Mouse (Mus musculus) hindbrain, embryonic 14.5 days (tissue): ENCODE measurements at regions not wholly inside any gene's neighbourhood (a gene's known extent, or its start where the extent isn't known, plus 50 kb on each side); places are given as distances from the start of the nearest gene placed in this dataset.
A peak's percentile ranks its signal among the peaks of the same experiment; 100 is the strongest.
"Not testable (repeated sequence)": the region's sequence is repeated elsewhere in the genome, so short reads cannot be mapped to it uniquely, and the experiment has no call there.

Source experiments
- ATAC-seq: fragments of 200-750 bp; cut with Nextera tagmentation; 2 replicates; pipeline ENCODE4 v1.8.0; 2017; ENCODE audit warnings: moderate number of reproducible peaks, mild to moderate bottlenecking, moderate TSS enrichment, moderate library complexity; ENCODE audit not compliant: low FRiP score
- DNase-seq: peaks from one replicate; pipeline ENCODE4 v3.0.0-alpha.2; 2015; ENCODE audit warnings: low spot score
- H3K27ac ChIP-seq: fragments of 300-500 bp; sonication (generic); 2 replicates; pipeline ENCODE4 v1.5.1; 2014; ENCODE audit warnings: mild to moderate bottlenecking, moderate library complexity
- H3K27me3 ChIP-seq: fragments of 300-500 bp; sonication (generic); 2 replicates; pipeline ENCODE4 v1.6.1; 2014; ENCODE audit warnings: mild to moderate bottlenecking, low read length, mixed read lengths; ENCODE audit not compliant: control insufficient read depth, insufficient read depth
- H3K36me3 ChIP-seq: fragments of 300-500 bp; sonication (generic); replicated peaks from 2 replicates; pipeline ENCODE4 v1.6.1; 2014; ENCODE audit not compliant: control insufficient read depth, insufficient read depth
- H3K4me1 ChIP-seq: fragments of 300-500 bp; sonication (generic); replicated peaks from 2 replicates; pipeline ENCODE4 v1.6.1; 2014; ENCODE audit warnings: antibody characterized with exemption, low read length, mixed read lengths; ENCODE audit not compliant: control insufficient read depth, insufficient read depth
- H3K4me2 ChIP-seq: fragments of 300-500 bp; sonication (generic); replicated peaks from 2 replicates; pipeline ENCODE4 v1.6.1; 2014; ENCODE audit warnings: mild to moderate bottlenecking, moderate library complexity
- H3K4me3 ChIP-seq: fragments of 300-500 bp; sonication (generic); replicated peaks from 2 replicates; pipeline ENCODE4 v1.5.1; 2014; ENCODE audit warnings: mild to moderate bottlenecking, low read length
- H3K9ac ChIP-seq: fragments of 300-500 bp; sonication (generic); 2 replicates; pipeline ENCODE4 v1.6.1; 2014
- H3K9me3 ChIP-seq: fragments of 300-500 bp; sonication (generic); 2 replicates; pipeline ENCODE4 v1.6.1; 2016; ENCODE audit warnings: low read length; ENCODE audit not compliant: control insufficient read depth
- WGBS: fragments of 180-500 bp; shearing (Covaris S2); extraction: QIAGEN DNeasy Blood & Tissue Kit; methylation state at CpG from one replicate; pipeline ENCODE4 v1.1.7; 2014; 5-methylcytosine and 5-hydroxymethylcytosine counted together

GRCm38 (mm10) chr4:8462414-8462813 is 223.6 kb upstream of the Car8 start:
- 97% methylated on average over 6 of the region's 6 CpGs for WGBS
- not testable (repeated sequence) for ATAC-seq, H3K4me1 ChIP-seq, H3K27me3 ChIP-seq, H3K36me3 ChIP-seq, H3K9me3 ChIP-seq, H3K9ac ChIP-seq, H3K27ac ChIP-seq, DNase-seq, H3K4me2 ChIP-seq, H3K4me3 ChIP-seq

- H3K9ac ChIP-seq, result no peak overlapping the region
- H3K4me2 ChIP-seq, result no peak overlapping the region
- no peaks in the 10 kb centered on the region for H3K9me3 ChIP-seq
- whole genome bisulfite sequencing, result 91% methylated on average over 2 of the region's 2 CpGs
- DNase-seq (no peak), ATAC-seq (no peak)
- H3K36me3 ChIP-seq, result no peaks in the 10 kb centered on the region
- no peak overlapping the region for H3K27ac ChIP-seq
- H3K27me3 ChIP-seq, result no peaks in the 10 kb centered on the region
- no peak overlapping the region for H3K4me3 ChIP-seq
- H3K4me1 ChIP-seq, result no peaks in the 10 kb centered on the region
These were observed 215.5 kb upstream of the Car8 start for GRCm38 (mm10) chr4:8454346-8454745.

GRCm38 (mm10) chr4:8432393-8432792 is 193.6 kb upstream of the Car8 start:
- peak; percentile 60 for DNase-seq
- Histone ChIP-seq H3K27ac (no peak overlapping the region), H3K36me3 (no peaks in the 10 kb centered on the region), H3K4me2 (no peak overlapping the region), H3K9me3 (0 out of 2 replicates have a peak, but pooled peaks cover 3% of the 10 kb centered on the region), H3K27me3 (no peaks in the 10 kb centered on the region), H3K4me1 (no peaks in the 10 kb centered on the region), H3K4me3 (no peak overlapping the region), H3K9ac (no peak overlapping the region)
- WGBS, result 62% methylated on average over 2 of the region's 2 CpGs
- no peak for ATAC-seq

GRCm38 (mm10) chr4:8431032-8431332 is 192.1 kb upstream of the Car8 start:
- no peaks in the 10 kb centered on the region for H3K4me1 ChIP-seq
- ATAC-seq, result no peak
- H3K27ac ChIP-seq, result no peak overlapping the region
- no peak overlapping the region for H3K4me2 ChIP-seq
- no peak for DNase-seq
- no peaks in the 10 kb centered on the region for H3K27me3 ChIP-seq
- no peak overlapping the region for H3K4me3 ChIP-seq
- H3K36me3 ChIP-seq, result no peaks in the 10 kb centered on the region
- no peak overlapping the region for H3K9ac ChIP-seq
- 46% methylated on average over 1 of the region's 1 CpGs for WGBS
- H3K9me3 ChIP-seq, result no peaks in the 10 kb centered on the region

- ATAC-seq, result no peak
- H3K27me3 ChIP-seq, result no peaks in the 10 kb centered on the region
- H3K36me3 ChIP-seq, result no peaks in the 10 kb centered on the region
- H3K27ac ChIP-seq, result no peak overlapping the region
- H3K4me2 ChIP-seq, result no peak overlapping the region
- H3K4me1 ChIP-seq, result no peaks in the 10 kb centered on the region
- H3K4me3 ChIP-seq, result no peak overlapping the region
- H3K9me3 ChIP-seq, result no peaks in the 10 kb centered on the region
- DNase-seq, result no peak
- no peak overlapping the region for H3K9ac ChIP-seq
- WGBS, result 89% methylated on average over 4 of the region's 4 CpGs
These were observed 191.6 kb upstream of the Car8 start for GRCm38 (mm10) chr4:8430269-8431031.

GRCm38 (mm10) chr4:8429771-8430170 is 190.9 kb upstream of the Car8 start:
- 33% methylated on average over 5 of the region's 5 CpGs for WGBS
- H3K9me3 ChIP-seq, result no peaks in the 10 kb centered on the region
- no peaks in the 10 kb centered on the region for H3K4me1 ChIP-seq
- no peak for DNase-seq
- H3K27ac ChIP-seq, result no peak overlapping the region
- ATAC-seq, result no peak
- no peak overlapping the region for H3K9ac ChIP-seq
- no peaks in the 10 kb centered on the region for H3K36me3 ChIP-seq
- H3K27me3 ChIP-seq, result no peaks in the 10 kb centered on the region
- no peak overlapping the region for H3K4me2 ChIP-seq
- no peak overlapping the region for H3K4me3 ChIP-seq

GRCm38 (mm10) chr4:8428629-8429523 is 190.0 kb upstream of the Car8 start:
- Histone ChIP-seq H3K27me3 (no peaks in the 10 kb centered on the region), H3K9ac (no peak overlapping the region), H3K4me2 (no peak overlapping the region), H3K4me1 (no peaks in the 10 kb centered on the region), H3K4me3 (no peak overlapping the region), H3K9me3 (no peaks in the 10 kb centered on the region), H3K36me3 (no peaks in the 10 kb centered on the region), H3K27ac (no peak overlapping the region)
- ATAC-seq, result no peak
- no peak for DNase-seq
- 79% methylated on average over 11 of the region's 11 CpGs for WGBS

- ATAC-seq, result no peak
- WGBS, result 87% methylated on average over 4 of the region's 4 CpGs
- no peaks in the 10 kb centered on the region for H3K9me3 ChIP-seq
These were observed 189.0 kb upstream of the Car8 start for GRCm38 (mm10) chr4:8427812-8428211.

GRCm38 (mm10) chr4:8423392-8424045 is 184.7 kb upstream of the Car8 start:
- H3K4me2 ChIP-seq, result no peak overlapping the region
- ATAC-seq, result peak; percentile 29; the same call in 1 of the 2 replicates

More at GRCm38 (mm10) chr4:8427812-8428211, 189.0 kb upstream of the Car8 start:
- Histone ChIP-seq H3K9ac (no peak overlapping the region), H3K27ac (no peak overlapping the region), H3K36me3 (no peaks in the 10 kb centered on the region), H3K4me3 (no peak overlapping the region), H3K4me2 (no peak overlapping the region), H3K4me1 (no peaks in the 10 kb centered on the region), H3K27me3 (no peaks in the 10 kb centered on the region)
- no peak for DNase-seq

More at GRCm38 (mm10) chr4:8423392-8424045, 184.7 kb upstream of the Car8 start:
- Histone ChIP-seq H3K27me3 (no peaks in the 10 kb centered on the region), H3K27ac (no peak overlapping the region), H3K36me3 (no peaks in the 10 kb centered on the region), H3K9ac (no peak overlapping the region), H3K4me3 (no peak overlapping the region), H3K4me1 (no peaks in the 10 kb centered on the region), H3K9me3 (no peaks in the 10 kb centered on the region)
- 57% methylated on average over 16 of the region's 16 CpGs for WGBS
- DNase-seq, result peak; percentile 41
